Mouse (Mus musculus): ENCODE results near the gene E2f2.

- TF ChIP-seq CTCF (IDR thresholded peaks at IDR 0.05; ENCODE audit: borderline replicate concordance, insufficient read depth, low read depth, low read length) (no peak), POLR2A (IDR thresholded peaks at IDR 0.05; ENCODE audit: borderline replicate concordance, insufficient read depth, low read length) (no peak)
Measured at GRCm38 (mm10) chr4:136228640-136229039, 56.4 kb downstream of the E2f2 start.

Measured in cerebellum, adult 2 months (tissue).